Mouse (Mus musculus): ENCODE results near the gene Uvssa. TPM values are rescaled to one million over a fixed set of nuclear protein-coding genes. Genes with fewer than 3 reads are reported as not detected.
"Not testable (repeated sequence)": the region's sequence is repeated elsewhere in the genome, so short reads cannot be mapped to it uniquely, and the experiment has no call there.

The Uvssa gene
- polyA plus RNA-seq (2016; fragmentation: Nextera tagmentation; extraction: Ambion mirVana), result 8.0 and 9.0 TPM in 2 replicates

- H3K27ac ChIP-seq, result peak within 1 kb of the TSS; percentile 94
- WGBS, result under 1% methylated on average over 46 of the region's 46 CpGs
- H3K36me3 ChIP-seq (replicated peaks), result peaks cover 13% of the 10 kb centered on the region
- no peaks in the 10 kb centered on the region for H3K9me3 ChIP-seq
- peak within 1 kb of the TSS; percentile 82 for H3K4me2 ChIP-seq
- ATAC-seq (ENCODE audit: low FRiP score), result peak; percentile 99
- peak within 1 kb of the TSS; percentile 76 for H3K9ac ChIP-seq
- peak within 1 kb of the TSS; percentile 57 for H3K4me3 ChIP-seq (replicated peaks)
- no peaks in the 10 kb centered on the region for H3K27me3 ChIP-seq
- H3K4me1 ChIP-seq, result peaks cover 18% of the 10 kb centered on the region
These were observed at the start of gene Uvssa for GRCm38 (mm10) chr5:33378302-33378854. Uvssa (plus strand) TSS chr5:33378549.

DNA sequence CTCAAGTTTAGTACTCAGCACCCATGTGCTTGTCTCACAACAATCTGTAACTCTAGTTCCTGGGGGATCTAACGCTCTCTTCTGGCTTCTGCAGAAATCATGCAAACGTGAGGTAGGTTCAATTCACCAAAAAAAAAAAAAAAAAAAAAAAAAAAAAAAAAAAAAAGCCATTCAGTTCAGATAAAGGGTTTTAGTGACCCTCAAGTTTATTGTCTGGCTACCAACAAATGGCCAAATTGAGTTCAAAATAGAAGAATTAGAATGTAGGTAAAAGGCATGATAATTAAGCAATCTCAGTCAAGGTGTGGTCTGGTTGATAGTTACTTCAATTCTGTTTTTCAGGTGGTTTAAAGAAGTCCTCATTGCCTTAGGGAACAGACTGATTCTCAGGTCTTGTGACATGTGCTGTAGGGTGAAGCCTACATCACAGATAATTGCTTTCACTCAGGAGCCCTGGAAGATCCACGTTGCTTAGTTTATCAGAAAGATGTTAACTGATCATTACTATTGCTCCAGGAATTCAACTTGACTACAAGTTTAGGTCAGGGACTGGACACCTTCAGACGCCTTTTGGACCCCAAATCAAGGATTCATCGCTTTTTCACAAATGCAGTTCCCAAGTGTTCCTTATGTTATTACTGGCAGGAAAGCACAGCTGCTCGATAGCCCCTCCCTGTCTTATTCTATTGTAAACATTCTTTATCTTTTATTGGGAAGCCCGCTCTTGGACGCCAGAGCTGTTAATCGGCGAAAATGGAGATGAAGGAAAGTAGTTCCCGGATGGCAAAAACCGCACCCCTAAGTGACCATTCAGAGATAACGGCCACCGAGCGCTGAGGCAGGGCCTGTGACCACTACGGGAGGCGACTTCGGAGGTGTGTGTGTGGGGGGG, 43.7 kb upstream of the Uvssa start:
- H3K4me3 ChIP-seq (replicated peaks), result peak overlapping the region; percentile 100
- H3K36me3 ChIP-seq (replicated peaks), result peaks cover 5% of the 10 kb centered on the region
- H3K4me1 ChIP-seq, result peaks cover 18% of the 10 kb centered on the region
- peak overlapping the region; percentile 89 for H3K27ac ChIP-seq
- peak overlapping the region; percentile 68 for H3K9ac ChIP-seq
- no peaks in the 10 kb centered on the region for H3K27me3 ChIP-seq
- WGBS, result 24% methylated on average over 18 of the region's 18 CpGs
- H3K4me2 ChIP-seq, result peak overlapping the region; percentile 62
- 0 out of 2 replicates have a peak, but pooled peaks cover 8% of the 10 kb centered on the region for H3K9me3 ChIP-seq
- ATAC-seq (ENCODE audit: low FRiP score), result no peak; the same call in 1 of the 2 replicates

GRCm38 (mm10) chr5:33335273-33335976, 42.9 kb upstream of the Uvssa start, which contains the start of gene Maea:
Maea (plus strand) TSS chr5:33335509.
- Histone ChIP-seq H3K4me3 (replicated peaks) (peak within 1 kb of the TSS; percentile 100), H3K27me3 (no peaks in the 10 kb centered on the region), H3K4me1 (peaks cover 18% of the 10 kb centered on the region), H3K36me3 (replicated peaks) (peaks cover 5% of the 10 kb centered on the region), H3K9me3 (0 out of 2 replicates have a peak, but pooled peaks cover 8% of the 10 kb centered on the region), H3K4me2 (peak within 1 kb of the TSS; percentile 93), H3K27ac (peak within 1 kb of the TSS; percentile 89), H3K9ac (peak within 1 kb of the TSS; percentile 96)
- ATAC-seq (ENCODE audit: low FRiP score), result peak; percentile 100
- WGBS, result 2% methylated on average over 68 of the region's 71 CpGs

GRCm38 (mm10) chr5:33335977-33336360, 42.4 kb upstream of the Uvssa start:
- no peaks in the 10 kb centered on the region for H3K27me3 ChIP-seq
- no peak for ATAC-seq (ENCODE audit: low FRiP score)
- H3K9ac ChIP-seq, result peak overlapping the region; percentile 96
- H3K27ac ChIP-seq, result peak overlapping the region; percentile 78
- H3K36me3 ChIP-seq (replicated peaks), result peaks cover 5% of the 10 kb centered on the region
- peak overlapping the region; percentile 100 for H3K4me3 ChIP-seq (replicated peaks)
- peaks cover 18% of the 10 kb centered on the region for H3K4me1 ChIP-seq
- H3K9me3 ChIP-seq, result 0 out of 2 replicates have a peak, but pooled peaks cover 8% of the 10 kb centered on the region
- peak overlapping the region; percentile 93 for H3K4me2 ChIP-seq
- WGBS, result under 1% methylated on average over 16 of the region's 31 CpGs

DNA sequence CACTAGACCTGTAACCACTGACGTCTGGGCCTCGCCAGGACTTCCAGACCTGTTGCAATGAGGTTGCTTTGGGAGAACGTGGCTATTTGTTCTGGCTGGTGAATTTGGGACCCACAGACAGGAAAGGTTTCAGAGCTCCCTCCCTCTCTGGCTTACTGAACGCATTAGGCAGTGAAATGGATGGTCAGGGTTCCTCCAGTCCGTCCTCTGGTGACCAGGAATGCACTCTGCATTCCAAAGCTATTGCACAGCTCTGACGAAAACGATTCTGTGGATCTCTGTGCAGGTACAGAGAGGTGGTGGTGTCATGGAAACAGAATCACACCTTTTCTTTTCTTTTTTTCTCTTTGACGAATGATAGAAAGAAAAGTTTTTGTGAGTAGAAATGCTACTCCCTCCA, 41.1 kb upstream of the Uvssa start:
- WGBS, result 81% methylated on average over 8 of the region's 8 CpGs
- Histone ChIP-seq H3K4me2 (no peak overlapping the region), H3K9me3 (0 out of 2 replicates have a peak, but pooled peaks cover 8% of the 10 kb centered on the region), H3K4me1 (peaks cover 18% of the 10 kb centered on the region), H3K27ac (no peak overlapping the region), H3K36me3 (replicated peaks) (peaks cover 5% of the 10 kb centered on the region), H3K9ac (no peak overlapping the region), H3K4me3 (replicated peaks) (no peak overlapping the region), H3K27me3 (no peaks in the 10 kb centered on the region)
- no peak for ATAC-seq (ENCODE audit: low FRiP score)

GRCm38 (mm10) chr5:33341165-33341564, 37.2 kb upstream of the Uvssa start:
- Histone ChIP-seq H3K27ac (no peak overlapping the region), H3K27me3 (no peaks in the 10 kb centered on the region), H3K9me3 (no peaks in the 10 kb centered on the region), H3K4me2 (no peak overlapping the region), H3K36me3 (replicated peaks) (peaks cover 13% of the 10 kb centered on the region), H3K4me3 (replicated peaks) (no peak overlapping the region), H3K4me1 (peaks cover 15% of the 10 kb centered on the region), H3K9ac (no peak overlapping the region)
- ATAC-seq (ENCODE audit: low FRiP score), result no peak
- WGBS, result 91% methylated on average over 6 of the region's 6 CpGs

DNA sequence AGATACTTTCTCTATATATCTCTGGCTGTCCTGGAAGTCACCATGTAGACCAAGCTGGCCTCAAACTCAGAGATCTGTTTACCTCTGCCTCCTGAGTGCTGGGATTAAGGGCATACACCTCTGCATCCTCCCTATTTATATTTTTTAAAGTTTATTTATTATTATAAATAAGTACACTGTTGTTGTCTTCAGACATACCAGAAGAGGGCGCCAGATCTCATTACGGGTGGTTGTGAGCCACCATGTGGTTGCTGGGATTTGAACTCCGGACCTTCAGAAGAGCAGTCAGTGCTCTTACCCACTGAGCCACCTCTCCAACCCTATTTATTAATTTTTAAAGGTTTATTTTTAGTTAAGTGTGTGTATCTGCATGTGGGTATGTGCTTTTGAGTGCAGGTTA, 36.1 kb upstream of the Uvssa start:
- not testable (repeated sequence) for ATAC-seq (ENCODE audit: low FRiP score); H3K4me1 ChIP-seq; H3K9me3 ChIP-seq; H3K9ac ChIP-seq; H3K27me3 ChIP-seq; H3K4me3 ChIP-seq (replicated peaks); H3K27ac ChIP-seq; H3K4me2 ChIP-seq
- peaks cover 13% of the 10 kb centered on the region for H3K36me3 ChIP-seq (replicated peaks)
- 80% methylated on average over 3 of the region's 3 CpGs for WGBS

GRCm38 (mm10) chr5:33342821-33343220, 35.5 kb upstream of the Uvssa start:
- H3K9me3 ChIP-seq, result no peaks in the 10 kb centered on the region
- ATAC-seq (ENCODE audit: low FRiP score), result no peak
- H3K27me3 ChIP-seq, result no peaks in the 10 kb centered on the region
- H3K4me2 ChIP-seq, result no peak overlapping the region
- H3K4me1 ChIP-seq, result no peaks in the 10 kb centered on the region
- no peak overlapping the region for H3K9ac ChIP-seq
- H3K4me3 ChIP-seq (replicated peaks), result no peak overlapping the region
- H3K36me3 ChIP-seq (replicated peaks), result peaks cover 13% of the 10 kb centered on the region
- no peak overlapping the region for H3K27ac ChIP-seq

DNA sequence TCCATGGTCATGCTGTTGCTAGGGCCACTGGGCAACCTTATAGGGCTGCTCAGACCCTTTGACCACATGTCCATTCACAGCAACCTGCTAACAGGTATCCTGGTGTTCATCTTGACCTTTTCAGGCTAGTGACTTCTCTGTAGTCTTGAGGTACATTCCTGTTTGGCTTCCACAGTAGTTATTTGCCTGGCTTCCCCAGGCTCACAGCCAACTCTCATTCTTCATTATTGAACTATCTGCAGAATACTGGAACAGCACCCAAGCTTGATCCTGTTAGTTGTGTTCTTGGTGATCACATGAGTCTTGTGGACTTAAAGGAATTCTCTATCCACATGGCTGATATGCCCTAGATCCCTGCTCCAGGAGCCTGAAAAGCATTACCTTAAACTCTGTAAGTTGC, 34.8 kb upstream of the Uvssa start:
- H3K4me1 ChIP-seq, result no peaks in the 10 kb centered on the region
- H3K4me2 ChIP-seq, result no peak overlapping the region
- no peak for ATAC-seq (ENCODE audit: low FRiP score)
- H3K9me3 ChIP-seq, result no peaks in the 10 kb centered on the region
- no peak overlapping the region for H3K27ac ChIP-seq
- no peak overlapping the region for H3K4me3 ChIP-seq (replicated peaks)
- H3K27me3 ChIP-seq, result no peaks in the 10 kb centered on the region
- H3K9ac ChIP-seq, result no peak overlapping the region
- H3K36me3 ChIP-seq (replicated peaks), result peaks cover 13% of the 10 kb centered on the region; the same call in 1 of the 2 replicates

GRCm38 (mm10) chr5:33344070-33344469, 34.3 kb upstream of the Uvssa start:
- Histone ChIP-seq H3K9me3 (no peaks in the 10 kb centered on the region), H3K4me2 (no peak overlapping the region), H3K4me3 (replicated peaks) (no peak overlapping the region), H3K9ac (no peak overlapping the region), H3K4me1 (no peaks in the 10 kb centered on the region), H3K36me3 (replicated peaks) (peaks cover 9% of the 10 kb centered on the region; the same call in 1 of the 2 replicates), H3K27me3 (no peaks in the 10 kb centered on the region), H3K27ac (no peak overlapping the region)
- WGBS, result 97% methylated on average over 3 of the region's 3 CpGs
- no peak for ATAC-seq (ENCODE audit: low FRiP score)

GRCm38 (mm10) chr5:33347620-33348019, 30.7 kb upstream of the Uvssa start:
- Histone ChIP-seq H3K4me2 (no peak overlapping the region), H3K4me1 (peaks cover 3% of the 10 kb centered on the region; the same call in 1 of the 2 replicates), H3K4me3 (replicated peaks) (no peak overlapping the region), H3K27ac (no peak overlapping the region), H3K9me3 (no peaks in the 10 kb centered on the region), H3K9ac (no peak overlapping the region), H3K27me3 (no peaks in the 10 kb centered on the region), H3K36me3 (replicated peaks) (0 out of 2 replicates have a peak, but pooled peaks cover 8% of the 10 kb centered on the region)
- WGBS, result 76% methylated on average over 3 of the region's 3 CpGs
- ATAC-seq (ENCODE audit: low FRiP score), result no peak

DNA sequence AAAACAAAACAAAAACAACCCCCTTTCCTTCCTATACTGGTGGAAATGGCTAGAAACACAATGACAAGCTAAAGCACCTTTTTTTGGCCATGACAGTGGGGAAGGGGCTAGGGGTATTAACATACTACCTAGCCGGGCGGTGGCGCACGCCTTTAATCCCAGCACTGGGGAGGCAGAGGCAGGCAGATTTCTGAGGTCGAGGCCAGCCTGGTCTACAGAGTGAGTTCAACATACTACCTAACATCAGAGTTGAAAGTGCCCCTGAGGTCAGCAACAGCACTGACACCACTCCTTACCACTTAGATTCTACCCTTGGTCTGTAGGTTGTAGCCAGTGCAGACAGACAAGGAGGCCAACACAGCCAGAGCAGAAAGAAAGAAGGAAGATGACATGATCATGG, 29.1 kb upstream of the Uvssa start:
- H3K4me1 ChIP-seq, result peaks cover 6% of the 10 kb centered on the region
- ATAC-seq (ENCODE audit: low FRiP score), result no peak

More for the DNA sequence above, 29.1 kb upstream of the Uvssa start:
- Histone ChIP-seq H3K27me3 (no peaks in the 10 kb centered on the region), H3K36me3 (replicated peaks) (0 out of 2 replicates have a peak, but pooled peaks cover 8% of the 10 kb centered on the region), H3K4me2 (no peak overlapping the region), H3K27ac (no peak overlapping the region), H3K4me3 (replicated peaks) (no peak overlapping the region), H3K9me3 (no peaks in the 10 kb centered on the region), H3K9ac (no peak overlapping the region)
- WGBS, result 98% methylated on average over 5 of the region's 5 CpGs
